Mouse (Mus musculus) embryonic facial prominence, embryonic 14.5 days (tissue): ENCODE data around the gene Aurkaip1. TPM values are rescaled to one million over a fixed set of nuclear protein-coding genes. Genes with fewer than 3 reads are reported as not detected.

Experiments
- ATAC-seq: fragments of 200-750 bp; cut with Nextera tagmentation; 2 replicates; pipeline ENCODE4 v1.8.0; 2017; ENCODE audit warnings: low read depth, moderate number of reproducible peaks, moderate TSS enrichment
- DNase-seq: peaks from one replicate; pipeline ENCODE4 v3.0.0-alpha.2; 2015; ENCODE audit warnings: low spot score
- H3K27ac ChIP-seq: fragments of 300-500 bp; sonication (generic); replicated peaks from 2 replicates; pipeline ENCODE4 v1.5.1; 2014; ENCODE audit warnings: low read depth, mild to moderate bottlenecking, low read length, moderate library complexity
- H3K27me3 ChIP-seq: fragments of 300-500 bp; sonication (generic); replicated peaks from 2 replicates; pipeline ENCODE4 v1.6.1; 2014; ENCODE audit warnings: low read length; ENCODE audit not compliant: control insufficient read depth, insufficient read depth
- H3K36me3 ChIP-seq: fragments of 300-500 bp; sonication (generic); 2 replicates; pipeline ENCODE4 v1.6.1; 2014; ENCODE audit warnings: low read length, mixed read lengths; ENCODE audit not compliant: control insufficient read depth, insufficient read depth
- H3K4me1 ChIP-seq: fragments of 300-500 bp; sonication (generic); 2 replicates; pipeline ENCODE4 v1.6.1; 2014; ENCODE audit warnings: antibody characterized with exemption, low read length; ENCODE audit not compliant: control insufficient read depth, insufficient read depth
- H3K4me2 ChIP-seq: fragments of 300-500 bp; sonication (generic); 2 replicates; pipeline ENCODE4 v1.6.1; 2014; ENCODE audit warnings: low read depth, mild to moderate bottlenecking, low read length, moderate library complexity, mixed read lengths
- H3K4me3 ChIP-seq: fragments of 300-500 bp; sonication (generic); 2 replicates; pipeline ENCODE4 v1.5.1; 2014; ENCODE audit warnings: low read depth, mild to moderate bottlenecking, low read length
- H3K9ac ChIP-seq: fragments of 300-500 bp; sonication (generic); 2 replicates; pipeline ENCODE4 v1.6.1; 2014; ENCODE audit warnings: low read depth, mild to moderate bottlenecking, low read length, moderate library complexity, mixed read lengths
- H3K9me3 ChIP-seq: fragments of 300-500 bp; sonication (generic); 2 replicates; pipeline ENCODE4 v1.6.1; 2016; ENCODE audit warnings: low read length; ENCODE audit not compliant: control insufficient read depth
- WGBS: fragments of 180-500 bp; shearing (Covaris S2); extraction: QIAGEN DNeasy Blood & Tissue Kit; methylation state at CpG from one replicate; pipeline ENCODE4 v1.1.7; 2014; 5-methylcytosine and 5-hydroxymethylcytosine counted together
- polyA plus RNA-seq: library from polyadenylated mRNA; unstranded; fragments of >200 nt; fragmentation: Nextera tagmentation; extraction: Ambion mirVana; gene quantifications from 2 replicates; pipeline ENCODE4 v1.2.1, GENCODE M21; 2014

Aurkaip1 gene
- polyA plus RNA-seq, 1 experiment from 2014 or later = 126 TPM

DNA sequence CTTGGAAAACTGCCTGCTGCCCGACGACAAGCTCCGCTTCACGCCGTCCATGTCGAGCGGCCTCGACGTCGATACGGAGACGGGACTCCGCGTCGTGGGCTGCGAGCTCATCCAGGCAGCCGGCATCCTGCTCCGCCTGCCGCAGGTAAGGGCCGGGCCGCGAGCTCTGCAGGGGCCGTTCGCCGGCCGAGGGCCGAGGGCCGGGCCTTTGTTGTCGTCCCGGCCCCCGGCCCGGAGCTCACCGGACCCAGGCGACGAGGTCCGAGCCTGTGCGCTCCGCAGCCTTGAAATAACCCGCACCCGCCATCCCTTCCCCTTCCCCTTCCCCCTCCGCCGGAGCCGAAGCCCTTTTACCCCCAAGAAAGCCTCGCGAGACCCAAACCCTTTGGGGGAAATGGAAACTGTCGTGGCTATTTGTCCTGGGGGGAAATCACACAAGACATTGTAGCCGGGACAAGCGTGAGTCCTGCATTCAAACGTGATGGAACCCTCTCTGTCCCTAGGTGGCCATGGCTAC, 18.3 kb upstream of the Aurkaip1 start:
- ATAC-seq (peak; percentile 15), DNase-seq (peak; percentile 33)
- Histone ChIP-seq H3K9ac (peak overlapping the region; percentile 100), H3K27ac (peak overlapping the region; percentile 93), H3K9me3 (no peaks in the 10 kb centered on the region), H3K27me3 (no peaks in the 10 kb centered on the region), H3K36me3 (peaks cover 77% of the 10 kb centered on the region), H3K4me2 (peak overlapping the region; percentile 78), H3K4me3 (peak overlapping the region; percentile 100), H3K4me1 (peaks cover 14% of the 10 kb centered on the region)
- WGBS = 1% methylated on average over 15 of the region's 49 CpGs

DNA sequence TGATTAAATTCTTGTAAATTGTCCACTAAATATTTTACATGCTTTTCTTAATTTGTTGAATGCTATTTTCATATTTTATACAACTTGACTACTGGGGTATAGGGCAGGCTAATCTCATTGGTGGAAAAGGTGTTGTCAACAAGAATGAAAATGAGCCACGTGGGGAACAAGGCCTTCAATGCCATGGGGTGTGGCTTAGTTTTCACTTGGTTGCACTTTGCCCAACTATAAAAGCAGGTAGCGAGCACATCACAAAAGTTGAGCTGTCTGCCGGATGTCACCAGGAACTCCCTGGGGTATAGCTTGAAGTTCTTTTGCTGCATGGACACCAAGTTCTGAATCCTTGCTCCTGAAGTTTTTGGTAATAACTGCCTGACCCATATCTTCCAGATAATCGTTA, 13.5 kb upstream of the Aurkaip1 start:
- WGBS = 81% methylated on average over 4 of the region's 4 CpGs
- DNase-seq (no peak), ATAC-seq (no peak)
- Histone ChIP-seq H3K36me3 (peaks cover 89% of the 10 kb centered on the region), H3K9me3 (no peaks in the 10 kb centered on the region), H3K27ac (no peak overlapping the region), H3K4me1 (peaks cover 10% of the 10 kb centered on the region), H3K4me2 (no peak overlapping the region), H3K9ac (no peak overlapping the region), H3K4me3 (no peak overlapping the region), H3K27me3 (no peaks in the 10 kb centered on the region)

DNA sequence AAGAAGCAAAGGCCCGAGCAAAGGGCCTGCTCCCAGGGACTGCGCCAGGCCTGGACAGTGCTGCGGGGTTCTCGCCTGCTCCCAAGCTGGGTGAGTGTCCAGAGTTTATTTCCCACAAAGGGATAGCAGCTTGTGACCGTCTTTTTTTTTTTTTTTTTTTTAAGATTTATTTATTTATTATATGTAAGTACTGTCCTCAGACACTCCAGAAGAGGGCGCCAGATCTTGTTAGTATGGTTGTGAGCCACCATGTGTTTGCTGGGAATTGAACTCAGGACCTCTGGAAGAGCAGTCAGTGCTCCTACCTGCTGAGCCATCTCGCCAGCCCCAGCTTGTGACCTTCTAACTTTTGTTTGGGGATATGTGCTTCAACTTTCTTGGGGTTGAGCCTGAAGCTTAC, 10.0 kb upstream of the Aurkaip1 start:
- Histone ChIP-seq H3K4me2 (no peak overlapping the region), H3K4me3 (no peak overlapping the region), H3K27ac (no peak overlapping the region), H3K9ac (no peak overlapping the region), H3K36me3 (peaks cover 96% of the 10 kb centered on the region), H3K4me1 (no peaks in the 10 kb centered on the region), H3K9me3 (no peaks in the 10 kb centered on the region), H3K27me3 (no peaks in the 10 kb centered on the region)
- 82% methylated on average over 7 of the region's 7 CpGs for WGBS
- DNase-seq = no peak
- no peak for ATAC-seq

DNA sequence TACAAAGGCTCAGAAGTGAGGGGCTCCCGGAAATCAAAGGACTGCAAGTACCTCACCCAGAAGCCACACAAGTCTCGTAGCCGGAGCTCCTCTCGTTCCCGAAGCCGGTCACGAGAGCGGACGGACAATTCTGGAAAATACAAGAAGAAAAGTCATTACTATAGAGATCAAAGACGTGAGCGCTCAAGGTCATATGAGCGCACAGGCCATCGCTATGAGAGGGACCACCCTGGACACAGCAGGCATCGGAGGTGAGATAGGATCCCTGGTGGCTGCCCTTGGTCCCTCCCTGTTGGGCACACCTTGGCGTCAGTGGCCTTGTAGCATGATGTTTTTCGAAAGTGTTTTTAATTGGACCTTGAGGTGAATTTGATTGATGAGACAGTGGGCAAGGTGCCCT, 7.6 kb upstream of the Aurkaip1 start:
- Histone ChIP-seq H3K4me2 (no peak overlapping the region), H3K9ac (no peak overlapping the region), H3K4me3 (no peak overlapping the region), H3K36me3 (peaks cover 95% of the 10 kb centered on the region), H3K9me3 (no peaks in the 10 kb centered on the region), H3K27me3 (no peaks in the 10 kb centered on the region), H3K4me1 (no peaks in the 10 kb centered on the region), H3K27ac (no peak overlapping the region)
- 95% methylated on average over 16 of the region's 16 CpGs for WGBS
- ATAC-seq = no peak
- DNase-seq = no peak

DNA sequence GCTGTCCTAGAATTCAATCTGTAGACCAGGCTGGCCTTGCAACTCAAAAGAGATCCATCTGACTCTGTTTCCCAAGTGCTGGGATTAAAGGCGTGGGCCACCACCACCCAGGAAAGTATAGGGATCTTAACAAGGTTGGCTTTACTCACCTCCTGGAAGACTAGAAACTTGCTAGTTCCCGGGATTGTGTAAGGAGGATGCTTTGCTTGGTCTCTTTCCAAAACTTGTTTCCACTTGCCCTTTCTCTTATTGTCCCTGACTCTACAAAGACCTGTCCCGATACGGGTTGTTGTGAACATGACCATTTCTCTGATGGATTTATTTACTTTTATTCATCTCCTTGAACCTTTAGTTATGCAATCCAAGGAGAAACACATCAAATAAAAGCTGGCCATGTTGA, 1.2 kb upstream of the Aurkaip1 start:
- DNase-seq (no peak), ATAC-seq (no peak)
- Histone ChIP-seq H3K9me3 (no peaks in the 10 kb centered on the region), H3K36me3 (peaks cover 42% of the 10 kb centered on the region), H3K4me1 (peaks cover 15% of the 10 kb centered on the region), H3K9ac (no peak overlapping the region; the same call in 1 of the 2 replicates), H3K4me2 (no peak overlapping the region), H3K4me3 (no peak overlapping the region), H3K27me3 (no peaks in the 10 kb centered on the region), H3K27ac (no peak overlapping the region)
- 90% methylated on average over 4 of the region's 4 CpGs for WGBS

DNA sequence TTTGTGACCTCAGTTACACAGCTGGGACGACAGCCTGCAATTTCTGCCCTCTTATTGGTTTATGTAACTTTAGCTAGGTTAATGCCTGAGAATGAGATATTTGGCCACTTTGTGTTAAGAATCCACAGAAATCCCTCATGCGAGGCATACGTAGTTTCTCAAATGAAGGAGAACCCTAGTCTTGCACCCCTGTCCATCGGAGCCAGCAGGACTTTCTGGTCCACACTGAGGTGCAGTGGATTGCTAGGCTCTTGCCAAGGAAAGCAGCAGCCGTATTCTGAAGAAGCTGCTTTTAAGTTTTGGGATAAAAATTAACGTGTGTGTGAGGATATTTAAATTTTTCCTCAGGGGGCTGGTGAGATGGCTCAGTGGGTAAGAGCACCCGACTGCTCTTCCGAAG, 476 bp upstream of the Aurkaip1 start:
- Histone ChIP-seq H3K9ac (0 out of 2 replicates have a peak overlapping the region, but pooled peaks have one; percentile 43), H3K27ac (no peak overlapping the region; the same call in 1 of the 2 replicates), H3K4me1 (peaks cover 15% of the 10 kb centered on the region), H3K27me3 (no peaks in the 10 kb centered on the region), H3K4me3 (peak overlapping the region; percentile 90), H3K9me3 (no peaks in the 10 kb centered on the region), H3K4me2 (peak overlapping the region; percentile 88), H3K36me3 (peaks cover 36% of the 10 kb centered on the region)
- 51% methylated on average over 8 of the region's 8 CpGs for WGBS
- DNase-seq (no peak), ATAC-seq (no peak)

DNA sequence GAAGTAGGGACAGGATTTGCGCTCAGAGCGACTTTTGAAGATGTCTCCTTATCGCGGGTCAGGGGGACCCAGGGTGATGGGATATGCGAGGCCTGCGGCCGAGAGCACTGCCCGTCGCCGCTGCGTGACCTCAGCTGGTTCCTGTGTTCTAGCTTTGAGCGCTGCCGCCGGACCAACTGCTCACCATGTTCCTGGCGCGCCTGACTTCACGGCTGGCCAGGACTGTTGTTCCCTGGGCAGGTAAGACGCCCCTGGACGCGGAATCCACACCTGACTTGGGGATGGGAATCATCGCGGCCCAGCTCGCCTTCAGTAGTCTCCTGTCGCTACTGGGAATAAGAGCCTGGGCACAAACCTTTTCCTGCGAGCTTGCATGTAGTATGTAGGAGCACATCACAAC, 759 bp downstream of the Aurkaip1 start:
- no peak; the same call in 1 of the 2 replicates for ATAC-seq
- WGBS = 1% methylated on average over 18 of the region's 25 CpGs

DNA sequence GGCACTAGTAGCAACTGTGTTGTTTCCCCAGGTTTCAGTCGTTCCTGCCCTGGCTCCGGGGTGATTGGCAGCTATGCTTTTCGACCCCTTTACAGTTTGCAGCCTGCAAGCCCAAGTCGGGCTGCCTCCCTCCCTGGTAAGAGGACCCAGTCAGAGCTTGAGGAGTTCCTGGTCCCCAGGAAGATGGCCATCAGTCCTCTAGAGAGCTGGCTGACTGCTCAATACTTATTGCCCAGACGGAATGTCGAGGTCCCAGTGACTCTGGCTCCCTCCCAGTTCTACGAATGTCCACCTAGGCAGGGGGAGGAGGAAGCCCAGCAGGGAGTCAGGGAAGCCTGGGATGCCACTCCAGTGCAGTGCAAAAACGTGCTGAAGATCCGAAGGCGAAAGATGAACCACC, 1.2 kb downstream of the Aurkaip1 start:
- WGBS = 57% methylated on average over 10 of the region's 10 CpGs
- H3K27me3 ChIP-seq = no peaks in the 10 kb centered on the region
- peaks cover 22% of the 10 kb centered on the region for H3K36me3 ChIP-seq
- H3K27ac ChIP-seq = no peak overlapping the region
- peak overlapping the region; percentile 87 for H3K9ac ChIP-seq
- no peaks in the 10 kb centered on the region for H3K9me3 ChIP-seq
- peaks cover 15% of the 10 kb centered on the region for H3K4me1 ChIP-seq
- DNase-seq = no peak
- H3K4me2 ChIP-seq = peak overlapping the region; percentile 88
- no peak for ATAC-seq
- peak overlapping the region; percentile 90 for H3K4me3 ChIP-seq

More for the DNA sequence above, 759 bp downstream of the Aurkaip1 start:
- Histone ChIP-seq H3K9me3 (no peaks in the 10 kb centered on the region), H3K9ac (peak overlapping the region; percentile 87), H3K27ac (peak overlapping the region; percentile 85), H3K27me3 (no peaks in the 10 kb centered on the region), H3K36me3 (peaks cover 26% of the 10 kb centered on the region), H3K4me3 (peak overlapping the region; percentile 90), H3K4me2 (peak overlapping the region; percentile 88), H3K4me1 (peaks cover 15% of the 10 kb centered on the region)
- DNase-seq = no peak

DNA sequence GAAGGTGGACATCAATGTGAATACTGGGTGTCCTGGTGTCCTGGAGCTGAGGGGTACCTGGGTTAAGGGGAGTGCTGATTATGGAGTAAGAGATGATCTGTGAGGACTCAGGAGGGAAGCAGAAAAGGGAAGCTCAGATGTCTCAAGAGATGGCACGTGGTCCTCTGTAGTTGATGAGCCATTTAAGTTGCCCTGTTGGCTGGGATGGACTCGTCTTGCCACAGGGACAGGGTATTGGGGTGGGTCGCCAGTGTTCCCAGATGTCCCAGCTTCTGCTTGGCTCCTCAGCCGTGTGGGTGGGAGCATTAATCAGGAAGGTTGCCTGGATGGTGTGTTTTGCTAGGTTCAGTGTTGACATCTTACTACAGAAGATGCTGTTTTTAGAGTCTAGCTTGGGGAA, 2.2 kb downstream of the Aurkaip1 start:
- DNase-seq (no peak), ATAC-seq (no peak)
- Histone ChIP-seq H3K4me3 (no peak overlapping the region), H3K36me3 (peaks cover 14% of the 10 kb centered on the region), H3K4me1 (peaks cover 21% of the 10 kb centered on the region), H3K27ac (no peak overlapping the region), H3K27me3 (no peaks in the 10 kb centered on the region), H3K4me2 (no peak overlapping the region), H3K9me3 (no peaks in the 10 kb centered on the region), H3K9ac (no peak overlapping the region)
- WGBS = 82% methylated on average over 4 of the region's 4 CpGs
